Mouse (Mus musculus) ES-E14 (cell line): Measurements from ENCODE around the gene Rfc3. TPM values are rescaled to one million over a fixed set of nuclear protein-coding genes. Genes with fewer than 3 reads are reported as not detected.
"Not testable (repeated sequence)": the region's sequence is repeated elsewhere in the genome, so short reads cannot be mapped to it uniquely, and the experiment has no call there.

Experiments
- DNase-seq: peaks from one replicate; pipeline ENCODE4 v3.0.0-alpha.2; 2013; ENCODE audit warnings: low read depth, low spot score
- H3K27ac ChIP-seq: 2 replicates; pipeline ENCODE4 v1.5.1; 2012; ENCODE audit warnings: low read depth, mild to moderate bottlenecking, low read length, moderate library complexity, mixed read lengths; ENCODE audit not compliant: poor library complexity, insufficient read depth, severe bottlenecking
- H3K36me3 ChIP-seq: 2 replicates; pipeline ENCODE4 v1.6.1; 2012; ENCODE audit warnings: mild to moderate bottlenecking, low read length, moderate library complexity, mixed read lengths; ENCODE audit not compliant: control insufficient read depth, poor library complexity, insufficient read depth, severe bottlenecking
- H3K4me1 ChIP-seq, 2 experiments: fragments of 150-350 bp in 1 of 2; sonication (generic) in 1 of 2; 2 replicates each; pipeline ENCODE4 v1.6.1; 2012; ENCODE audit warnings: low read length in 2 of 2, mild to moderate bottlenecking in 1 of 2, mixed read lengths in 1 of 2; ENCODE audit not compliant: control insufficient read depth in 2 of 2, insufficient read depth in 2 of 2, poor library complexity in 1 of 2
- H3K4me3 ChIP-seq, 2 experiments: fragments of 150-350 bp in 1 of 2; sonication (generic) in 1 of 2; 2 replicates each; pipeline ENCODE4 v1.5.1; 2012; ENCODE audit warnings: low read length in 2 of 2, low read depth in 1 of 2, mild to moderate bottlenecking in 1 of 2, mixed read lengths in 1 of 2; ENCODE audit not compliant: insufficient read depth in 1 of 2, poor library complexity in 1 of 2, severe bottlenecking in 1 of 2
- H3K9ac ChIP-seq: 2 replicates; pipeline ENCODE4 v1.6.1; 2012; ENCODE audit warnings: low read depth, mild to moderate bottlenecking, low read length, mixed read lengths; ENCODE audit not compliant: poor library complexity, insufficient read depth, severe bottlenecking
- H3K9me3 ChIP-seq: fragments of 150-350 bp; sonication (generic); 2 replicates; pipeline ENCODE4 v1.6.1; 2012; ENCODE audit warnings: low read depth, mild to moderate bottlenecking, low read length; ENCODE audit not compliant: control insufficient read depth, insufficient read depth
- CHD2 ChIP-seq: IDR thresholded peaks from 2 replicates; pipeline ENCODE4 v1.6.1; 2014; ENCODE audit warnings: mild to moderate bottlenecking, low read depth, low read length, inconsistent platforms
- HCFC1 ChIP-seq: IDR thresholded peaks from 2 replicates; pipeline ENCODE4 v1.6.1; 2012; ENCODE audit warnings: low read length, inconsistent platforms, borderline replicate concordance; ENCODE audit not compliant: insufficient read depth
- MAFK ChIP-seq: IDR thresholded peaks from 2 replicates; pipeline ENCODE4 v1.6.1; 2014; ENCODE audit warnings: mild to moderate bottlenecking, low read depth, low read length, inconsistent platforms; ENCODE audit not compliant: insufficient read depth
- ZC3H11A ChIP-seq: IDR thresholded peaks from 2 replicates; pipeline ENCODE4 v1.6.1; 2012; ENCODE audit warnings: low read depth, mild to moderate bottlenecking, inconsistent platforms, low read length, borderline replicate concordance
- ZNF384 ChIP-seq: IDR thresholded peaks from 2 replicates; pipeline ENCODE4 v1.6.1; 2012; ENCODE audit warnings: low read depth, low read length, inconsistent platforms
- in situ Hi-C, 2 experiments: fragments of 600-800 bp; cut with MboI; formaldehyde crosslinking; loops; one replicate each; pipeline ENCODE4 v1.15.1; 2025; ENCODE audit warnings: low sequenced_read_pairs in 2 of 2, inconsistent platforms in 1 of 2; ENCODE audit not compliant: unreplicated experiment in 2 of 2
- total RNA-seq: library from RNA; depleted of rRNA; stranded (reverse); fragments of 300-350 nt; gene quantifications from 2 replicates; pipeline ENCODE4 v1.2.3, GENCODE M21; 2012; rRNA removed

Gene Rfc3
- total RNA-seq: 48.5 and 70.4 TPM in 2 replicates

DNA sequence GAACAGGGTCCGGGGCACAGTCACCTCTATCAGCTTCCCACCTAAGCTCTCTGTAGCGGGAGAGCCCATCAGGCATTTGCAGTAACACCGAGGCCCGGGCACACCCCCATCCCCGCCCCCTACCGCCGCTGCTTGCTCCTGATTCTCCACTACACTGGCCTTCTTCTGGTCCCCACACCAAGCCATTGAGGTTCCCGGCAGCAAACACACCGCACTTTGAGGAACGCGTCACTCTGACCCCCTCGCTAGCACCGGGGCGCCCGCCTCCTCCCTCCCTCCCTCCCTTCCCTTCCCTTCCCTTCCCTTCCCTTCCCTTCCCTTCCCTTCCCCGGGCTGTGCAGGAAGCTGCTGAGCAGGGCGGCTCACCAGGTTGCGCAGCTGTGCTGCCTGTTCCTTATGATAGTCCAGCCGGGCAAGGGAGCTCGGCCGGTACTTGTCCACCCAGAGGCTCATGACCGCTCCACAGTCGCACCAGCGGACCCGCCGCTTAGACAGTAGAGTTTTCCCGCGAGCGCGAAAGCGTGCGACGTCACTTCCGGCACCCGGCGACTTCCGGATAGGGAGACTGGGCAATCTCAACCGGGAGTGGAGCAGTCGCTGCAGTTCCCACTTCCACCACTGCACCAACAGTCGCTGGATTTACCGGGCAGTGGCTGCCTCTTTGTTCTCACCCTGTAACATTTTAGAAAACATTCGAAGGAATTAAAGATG, at the start of gene Rfc3:
Rfc3 (minus strand) TSS at position 543 of the 711 bp plus-strand sequence.
- H3K9me3 ChIP-seq: no peaks in the 10 kb centered on the region
- H3K4me1 ChIP-seq: peaks cover 0 to 6% of the 10 kb centered on the region in 2 experiments; a peak in 1 of 4 replicates
- in situ Hi-C loops: no loop called here
- peaks cover 17% of the 10 kb centered on the region for H3K36me3 ChIP-seq
- TF ChIP-seq HCFC1 (peak; percentile 39; the same call in 1 of the 2 replicates), MAFK (no peak)
- peak within 1 kb of the TSS; percentile 77 for H3K27ac ChIP-seq
- peak within 1 kb of the TSS; percentile 79 to 99 for H3K4me3 ChIP-seq
- peak within 1 kb of the TSS; percentile 98 for H3K9ac ChIP-seq
- peak; percentile 86 for DNase-seq

DNA sequence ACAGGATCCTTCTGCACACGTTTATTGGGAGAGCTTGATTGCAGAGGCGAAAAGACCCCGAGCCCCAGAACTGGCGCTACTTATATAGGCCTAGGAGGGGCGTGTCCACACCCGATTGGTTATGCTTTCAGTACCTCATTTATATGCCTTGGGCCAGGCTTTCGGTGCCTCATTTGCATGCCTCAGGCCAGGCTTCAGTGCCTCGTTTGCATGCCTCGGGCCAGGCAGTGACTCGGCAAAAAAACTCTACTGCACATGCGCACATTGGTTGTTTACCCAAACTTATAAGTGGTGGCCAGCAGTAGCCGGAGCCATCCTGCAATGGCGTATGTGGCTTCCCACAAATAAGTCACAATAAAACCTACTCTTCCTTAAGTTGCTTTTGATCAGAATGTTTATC, 42.6 kb upstream of the Rfc3 start:
- peak; percentile 59 for TF ChIP-seq MAFK
- DNase-seq, H3K4me3 ChIP-seq, H3K36me3 ChIP-seq, H3K9ac ChIP-seq, H3K4me1 ChIP-seq, in situ Hi-C loops, H3K9me3 ChIP-seq: not testable (repeated sequence)
- peak overlapping the region; percentile 28; the same call in 1 of the 2 replicates for H3K27ac ChIP-seq

DNA sequence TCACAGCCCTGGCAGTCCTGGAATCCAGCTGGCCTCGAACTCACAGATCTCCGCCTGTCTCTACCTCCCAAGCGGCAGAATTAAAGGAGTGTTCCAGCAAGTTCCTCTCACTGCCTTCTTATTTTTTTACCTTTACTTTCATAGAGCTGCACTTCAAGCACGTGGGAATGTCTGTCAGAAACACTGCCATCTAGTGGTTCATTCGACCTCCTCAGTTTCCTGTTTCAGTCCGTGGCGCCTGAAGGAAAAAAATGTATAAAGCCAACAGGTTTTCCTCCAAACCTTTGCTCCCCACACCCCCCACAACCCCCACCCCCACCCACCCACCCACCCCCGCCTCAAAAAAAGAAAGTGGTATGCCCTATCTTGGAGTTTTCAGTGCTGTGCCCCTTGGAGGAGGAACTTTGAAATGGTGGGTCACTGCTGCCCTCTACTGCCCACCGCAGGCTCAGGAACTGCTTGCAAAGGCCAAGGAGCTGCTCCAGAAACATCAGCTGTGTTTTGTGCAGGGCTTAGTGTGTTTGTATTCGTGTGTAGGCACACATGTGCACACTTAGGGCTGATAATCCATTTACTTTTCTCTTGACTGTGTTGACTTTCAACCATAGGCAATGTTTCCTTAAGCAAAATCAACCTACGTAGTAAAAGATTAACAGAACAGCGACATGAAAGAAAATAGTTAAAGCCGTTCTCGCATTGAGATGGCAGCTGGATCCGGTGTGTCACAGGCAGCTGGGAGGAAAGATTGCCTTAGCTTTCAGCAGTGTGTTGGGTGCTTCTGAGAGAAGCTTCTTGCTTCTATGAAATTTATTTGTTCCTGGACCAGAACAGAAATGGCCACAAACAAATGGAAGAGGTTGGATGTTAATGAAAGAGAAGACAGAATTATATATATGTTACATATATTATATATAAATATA, 35.8 kb upstream of the Rfc3 start:
- peak; percentile 49 for DNase-seq
- Histone ChIP-seq H3K4me1 (no peaks in the 10 kb centered on the region), H3K9ac (no peak overlapping the region), H3K4me3 (no peak overlapping the region), H3K36me3 (no peaks in the 10 kb centered on the region), H3K27ac (no peak overlapping the region), H3K9me3 (no peaks in the 10 kb centered on the region)
- in situ Hi-C loops: no loop called here
- TF ChIP-seq ZC3H11A (peak; percentile 51; the same call in 1 of the 2 replicates), MAFK (no peak), HCFC1 (no peak), ZNF384 (no peak)

DNA sequence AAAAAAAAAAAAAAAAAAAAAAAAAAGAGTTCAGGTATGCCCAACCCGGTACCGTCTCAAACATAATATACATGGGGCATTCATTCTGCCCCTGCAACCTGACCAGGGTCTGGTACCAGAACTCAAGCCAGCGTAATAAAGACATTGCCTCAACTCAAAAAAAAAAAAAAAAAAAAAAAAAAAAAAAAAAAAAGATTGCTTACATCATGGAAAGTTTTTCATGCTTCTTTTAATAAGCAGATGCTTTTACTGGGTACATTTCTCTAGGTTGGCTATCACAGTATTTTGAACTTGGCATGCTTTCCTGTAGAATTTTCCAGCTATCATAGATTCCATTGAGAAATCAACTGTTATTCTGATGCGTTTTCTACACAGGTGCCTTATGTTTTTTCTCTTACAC, 11.2 kb upstream of the Rfc3 start:
- no peak for DNase-seq
- in situ Hi-C loops: no loop called here
- H3K27ac ChIP-seq: no peak overlapping the region
- H3K9me3 ChIP-seq: no peaks in the 10 kb centered on the region
- no peaks in the 10 kb centered on the region for H3K36me3 ChIP-seq
- no peak overlapping the region for H3K4me3 ChIP-seq
- TF ChIP-seq MAFK (no peak), HCFC1 (no peak), CHD2 (no peak), ZC3H11A (no peak), ZNF384 (no peak)
- H3K4me1 ChIP-seq: no peaks in the 10 kb centered on the region
- no peak overlapping the region for H3K9ac ChIP-seq
